Mouse (Mus musculus) E14TG2a.4 (cell line): ENCODE data around the gene Cped1.
A peak's percentile ranks its signal among the peaks of the same experiment; 100 is the strongest.

Experiments used
- H3K27me3 ChIP-seq: 2 replicates; pipeline ENCODE4 v1.6.1; 2014; ENCODE audit warnings: low read length, control low read depth; ENCODE audit not compliant: insufficient read depth
- H3K36me3 ChIP-seq: 2 replicates; pipeline ENCODE4 v1.6.1; 2014; ENCODE audit warnings: low read length, control low read depth; ENCODE audit not compliant: insufficient read depth
- H3K4me1 ChIP-seq: replicated peaks from 2 replicates; pipeline ENCODE4 v1.6.1; 2014; ENCODE audit warnings: low read depth, low read length, control low read depth
- H3K4me3 ChIP-seq: replicated peaks from 2 replicates; pipeline ENCODE4 v1.5.1; 2014; ENCODE audit warnings: mild to moderate bottlenecking, low read length
- H3K9me3 ChIP-seq: 2 replicates; pipeline ENCODE4 v1.6.1; 2014; ENCODE audit warnings: low read length, control low read depth
- CTCF ChIP-seq: conservative IDR thresholded peaks from 2 replicates; pipeline ENCODE4 v1.5.1; 2014; ENCODE audit warnings: low read length
- NANOG ChIP-seq: IDR thresholded peaks from 2 replicates; pipeline ENCODE4 v1.6.1; 2014; ENCODE audit warnings: borderline replicate concordance, low read length, mixed read lengths
- POU5F1 ChIP-seq: IDR thresholded peaks from 2 replicates; pipeline ENCODE4 v1.6.1; 2014; ENCODE audit warnings: low read length, borderline replicate concordance

Cped1 gene

DNA sequence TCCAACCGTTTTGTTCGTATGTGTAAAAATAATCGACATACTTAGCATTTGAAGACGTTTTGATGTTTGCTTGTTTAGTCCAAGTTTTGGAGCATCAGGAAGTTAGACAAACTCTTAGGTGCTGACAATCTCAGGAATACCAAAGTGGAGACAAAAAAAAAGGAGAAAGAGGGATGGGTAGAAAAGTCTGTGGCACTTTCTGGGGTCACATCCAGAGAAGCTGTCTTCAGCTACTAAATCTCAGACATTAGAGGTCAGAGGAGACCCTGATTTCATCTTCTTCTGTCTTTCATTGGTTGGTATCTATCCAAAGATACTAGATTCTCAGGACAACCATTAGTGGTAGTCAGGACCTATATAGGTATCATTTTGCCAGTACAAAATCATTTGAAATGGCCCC is 5.4 kb downstream of the Cped1 start:
- TF ChIP-seq POU5F1 (no peak), NANOG (no peak), CTCF (no peak)
- Histone ChIP-seq H3K9me3 (no peaks in the 10 kb centered on the region), H3K36me3 (no peaks in the 10 kb centered on the region), H3K4me1 (peaks cover 12% of the 10 kb centered on the region), H3K27me3 (peaks cover 26% of the 10 kb centered on the region), H3K4me3 (no peak overlapping the region)

DNA sequence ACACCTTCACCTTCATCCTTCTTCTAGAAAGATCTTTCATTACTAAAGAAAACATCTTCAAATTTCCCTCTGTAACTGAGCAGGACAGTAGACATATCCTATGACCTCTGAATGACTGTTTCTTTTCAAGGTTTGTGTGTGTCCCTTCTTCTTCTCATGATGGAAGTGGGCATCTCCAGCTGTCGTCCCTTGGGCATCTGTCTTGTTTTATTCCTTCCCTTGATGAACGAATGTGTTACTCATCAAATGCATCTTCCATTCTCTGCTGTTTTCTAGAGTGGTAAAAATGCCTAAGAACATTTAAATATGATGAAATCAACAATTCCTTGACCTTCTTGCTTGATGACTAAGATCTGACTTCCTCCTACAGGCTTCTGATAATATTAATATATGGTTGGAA is 7.4 kb downstream of the Cped1 start:
- no peaks in the 10 kb centered on the region for H3K4me1 ChIP-seq
- TF ChIP-seq NANOG (no peak), POU5F1 (no peak), CTCF (no peak)
- H3K27me3 ChIP-seq = peaks cover 11% of the 10 kb centered on the region
- H3K36me3 ChIP-seq = no peaks in the 10 kb centered on the region
- no peak overlapping the region for H3K4me3 ChIP-seq
- no peaks in the 10 kb centered on the region for H3K9me3 ChIP-seq

DNA sequence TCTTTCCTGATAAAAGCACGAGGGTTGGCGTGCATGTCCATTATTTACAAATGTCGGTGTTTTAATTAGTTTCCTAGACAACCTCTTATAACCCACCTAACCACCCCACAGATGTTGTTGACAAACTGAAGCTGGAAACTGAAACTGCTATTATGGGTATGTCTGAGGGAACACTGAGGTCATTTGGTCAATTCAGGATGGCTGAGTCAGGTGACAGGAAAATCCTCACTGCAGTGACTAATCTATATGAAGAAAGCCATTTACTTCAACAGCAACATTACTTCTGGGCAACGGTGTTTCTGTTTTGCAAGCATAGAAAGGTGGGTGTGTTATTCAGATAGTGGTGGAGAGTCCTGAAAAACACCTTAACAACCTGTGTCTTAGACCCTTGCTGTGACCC is 12.4 kb downstream of the Cped1 start:
- Histone ChIP-seq H3K36me3 (no peaks in the 10 kb centered on the region), H3K9me3 (no peaks in the 10 kb centered on the region), H3K4me1 (peaks cover 20% of the 10 kb centered on the region), H3K4me3 (no peak overlapping the region), H3K27me3 (peaks cover 11% of the 10 kb centered on the region)
- TF ChIP-seq NANOG (no peak), CTCF (no peak), POU5F1 (no peak)

DNA sequence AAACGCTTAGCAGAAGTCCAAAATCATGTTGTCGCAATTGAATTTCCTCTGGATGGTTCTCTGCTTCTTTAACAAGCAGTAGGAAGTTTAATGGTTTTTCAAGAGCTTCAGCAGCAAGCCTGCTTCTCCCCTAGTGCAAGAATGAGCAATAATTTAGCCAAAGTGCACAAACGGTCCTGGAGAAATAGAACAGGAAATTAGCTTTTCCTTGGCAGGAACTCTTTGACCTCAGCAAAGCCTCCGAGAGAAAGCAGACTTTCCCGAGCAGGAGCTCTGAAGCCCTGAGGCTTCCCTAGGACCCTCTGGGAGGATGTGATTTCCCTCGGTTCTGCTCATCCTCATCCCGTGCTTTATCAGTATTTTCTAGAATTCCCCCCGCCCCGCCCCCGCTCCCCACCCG is 13.3 kb downstream of the Cped1 start:
- no peak overlapping the region for H3K4me3 ChIP-seq
- no peaks in the 10 kb centered on the region for H3K9me3 ChIP-seq
- H3K4me1 ChIP-seq = peaks cover 29% of the 10 kb centered on the region
- no peaks in the 10 kb centered on the region for H3K36me3 ChIP-seq
- no peak for TF ChIP-seq CTCF
- TF ChIP-seq POU5F1 = no peak
- TF ChIP-seq NANOG = no peak
- H3K27me3 ChIP-seq = peaks cover 11% of the 10 kb centered on the region

DNA sequence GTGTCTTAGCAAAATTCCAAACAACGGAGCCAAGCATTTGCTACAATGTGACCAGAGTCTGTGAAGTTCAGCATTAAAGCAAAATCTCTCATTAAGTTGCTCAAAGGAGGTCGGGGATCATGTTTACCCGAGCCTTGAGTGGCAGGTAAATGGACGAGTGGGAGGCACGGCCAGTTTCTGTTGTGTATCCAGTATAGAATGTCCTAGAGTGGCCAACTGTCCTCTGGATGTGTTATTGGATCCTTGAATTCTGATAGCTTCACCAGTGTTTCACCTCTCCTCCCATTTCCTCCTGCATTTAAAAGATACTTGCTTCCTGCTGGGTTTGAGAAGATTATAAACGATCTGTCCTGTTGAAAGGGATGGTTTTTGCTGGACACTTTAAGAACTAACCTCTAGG is 14.4 kb downstream of the Cped1 start:
- H3K4me3 ChIP-seq = no peak overlapping the region
- peaks cover 36% of the 10 kb centered on the region for H3K4me1 ChIP-seq
- H3K36me3 ChIP-seq = no peaks in the 10 kb centered on the region
- TF ChIP-seq POU5F1 (no peak), CTCF (no peak), NANOG (no peak)
- H3K27me3 ChIP-seq = peaks cover 11% of the 10 kb centered on the region
- no peaks in the 10 kb centered on the region for H3K9me3 ChIP-seq

DNA sequence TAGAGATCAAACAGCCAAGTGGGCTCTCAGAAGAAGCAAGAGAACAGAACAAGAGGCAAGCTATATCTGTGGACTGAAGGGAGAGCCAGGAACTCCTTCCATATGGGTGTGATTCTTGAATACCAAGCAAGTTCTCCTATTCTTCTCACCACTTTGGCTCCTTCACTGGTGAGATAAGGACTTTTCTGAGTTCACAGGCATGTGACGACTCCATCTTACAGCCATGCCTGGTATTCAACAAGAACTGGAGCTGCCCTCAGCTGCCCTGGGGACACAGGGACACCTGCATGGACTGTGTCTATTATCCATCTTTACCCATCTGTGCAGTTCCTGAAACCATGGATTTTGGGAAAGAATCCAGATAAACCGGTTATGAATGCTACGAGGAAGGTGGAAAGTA is 15.2 kb downstream of the Cped1 start:
- TF ChIP-seq NANOG (no peak), POU5F1 (no peak), CTCF (no peak)
- peaks cover 11% of the 10 kb centered on the region for H3K27me3 ChIP-seq
- H3K4me1 ChIP-seq = peaks cover 36% of the 10 kb centered on the region
- no peaks in the 10 kb centered on the region for H3K9me3 ChIP-seq
- no peaks in the 10 kb centered on the region for H3K36me3 ChIP-seq
- H3K4me3 ChIP-seq = no peak overlapping the region

DNA sequence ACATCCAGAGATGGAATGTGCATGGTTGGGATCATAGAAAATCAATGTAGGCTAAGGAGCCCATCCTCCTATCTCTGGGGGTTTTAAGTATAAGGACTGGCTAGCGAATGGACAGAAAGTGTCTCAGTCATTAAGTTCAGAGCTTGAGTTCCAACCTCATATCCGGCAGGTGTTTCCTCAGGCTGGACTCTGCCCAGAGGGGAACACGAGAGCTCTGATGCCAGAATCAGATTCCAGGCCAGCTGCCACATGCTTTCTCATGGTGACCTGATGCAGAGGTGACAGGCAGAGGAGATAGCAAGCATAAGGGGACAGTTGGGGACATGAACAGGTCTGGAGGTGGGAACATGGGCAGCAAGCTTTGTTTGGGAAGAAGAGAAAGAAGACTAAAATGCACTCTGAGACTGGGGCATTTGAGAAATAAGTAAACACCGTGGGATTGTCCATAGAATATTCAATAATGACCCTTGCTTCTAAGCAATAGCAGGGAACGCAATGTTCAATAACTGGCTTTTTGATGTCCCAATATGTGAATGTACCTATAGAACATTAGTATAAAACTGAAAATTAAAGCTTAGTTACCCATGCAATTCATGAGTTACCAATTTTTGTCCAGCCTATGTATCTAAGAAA is 15.7 kb downstream of the Cped1 start:
- TF ChIP-seq POU5F1 (no peak), CTCF (no peak), NANOG (no peak)
- Histone ChIP-seq H3K9me3 (no peaks in the 10 kb centered on the region), H3K36me3 (no peaks in the 10 kb centered on the region), H3K27me3 (peaks cover 11% of the 10 kb centered on the region), H3K4me3 (no peak overlapping the region), H3K4me1 (peaks cover 36% of the 10 kb centered on the region)

DNA sequence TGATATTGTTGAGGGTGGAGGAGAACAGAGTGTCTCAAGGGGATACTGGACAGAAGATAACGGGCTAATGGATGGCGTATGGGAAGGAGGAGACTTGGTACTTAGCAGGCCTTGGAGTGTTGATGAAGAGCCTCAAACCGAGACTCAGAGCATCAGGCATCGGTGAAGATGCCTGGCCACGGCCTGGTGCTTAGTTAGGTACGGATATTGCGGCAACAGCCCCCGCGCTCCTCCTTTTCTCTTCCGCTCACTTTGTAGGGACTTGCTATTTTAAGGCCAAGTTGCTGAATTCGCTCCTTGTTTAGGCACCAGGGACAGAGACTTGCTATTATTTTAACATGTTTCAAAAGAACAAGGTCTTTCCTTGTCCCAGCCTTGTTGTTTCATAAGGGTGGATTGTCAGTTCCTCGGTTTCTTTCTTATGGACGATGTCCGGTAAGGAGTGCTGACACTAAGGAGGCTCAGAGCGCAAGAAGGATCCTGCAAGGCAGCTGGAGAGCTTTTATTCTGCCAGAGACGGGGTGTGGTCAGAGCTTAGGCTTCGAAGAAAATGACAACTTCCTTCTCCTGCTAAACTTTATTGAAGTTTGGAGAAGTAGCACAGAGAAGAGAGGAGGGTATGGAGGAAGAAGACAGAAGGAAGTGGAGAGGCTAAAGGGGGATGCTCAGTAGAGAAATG is 16.9 kb downstream of the Cped1 start:
- Histone ChIP-seq H3K4me1 (peaks cover 42% of the 10 kb centered on the region), H3K9me3 (no peaks in the 10 kb centered on the region), H3K4me3 (0 out of 2 replicates have a peak overlapping the region, but pooled peaks have one; percentile 14), H3K36me3 (no peaks in the 10 kb centered on the region), H3K27me3 (peaks cover 11% of the 10 kb centered on the region)
- TF ChIP-seq NANOG (no peak), POU5F1 (no peak), CTCF (no peak)
